Mouse (Mus musculus) embryonic facial prominence, embryonic 11.5 days (tissue): Measurements from ENCODE around the gene Bag5. TPM values are rescaled to one million over a fixed set of nuclear protein-coding genes. Genes with fewer than 3 reads are reported as not detected.
"Not testable (repeated sequence)": the region's sequence is repeated elsewhere in the genome, so short reads cannot be mapped to it uniquely, and the experiment has no call there.

ENCODE experiments used
- ATAC-seq: fragments of 200-750 bp; cut with Nextera tagmentation; replicated peaks from 2 replicates; pipeline ENCODE4 v1.8.0; 2017; ENCODE audit warnings: low read depth; ENCODE audit not compliant: insufficient number of reproducible peaks, low FRiP score, low TSS enrichment
- DNase-seq: peaks from one replicate; pipeline ENCODE4 v3.0.0-alpha.2; 2015; ENCODE audit warnings: low spot score
- H3K27ac ChIP-seq: fragments of 300-500 bp; sonication (generic); replicated peaks from 2 replicates; pipeline ENCODE4 v1.5.1; 2014; ENCODE audit warnings: mild to moderate bottlenecking, low read depth, low read length, control low read depth
- H3K27me3 ChIP-seq: fragments of 300-500 bp; sonication (generic); 2 replicates; pipeline ENCODE4 v1.6.1; 2014; ENCODE audit warnings: mild to moderate bottlenecking, low read length, moderate library complexity, mixed read lengths; ENCODE audit not compliant: control insufficient read depth, insufficient read depth
- H3K36me3 ChIP-seq: fragments of 300-500 bp; sonication (generic); replicated peaks from 2 replicates; pipeline ENCODE4 v1.6.1; 2014; ENCODE audit warnings: low read depth, mild to moderate bottlenecking, low read length, moderate library complexity, mixed read lengths; ENCODE audit not compliant: control insufficient read depth, insufficient read depth
- H3K4me1 ChIP-seq: fragments of 300-500 bp; sonication (generic); 2 replicates; pipeline ENCODE4 v1.6.1; 2014; ENCODE audit warnings: low read length, mixed read lengths; ENCODE audit not compliant: control insufficient read depth, insufficient read depth
- H3K4me2 ChIP-seq: fragments of 300-500 bp; sonication (generic); 2 replicates; pipeline ENCODE4 v1.6.1; 2014; ENCODE audit warnings: low read depth, mild to moderate bottlenecking, control low read depth, low read length, moderate library complexity
- H3K4me3 ChIP-seq: fragments of 300-500 bp; sonication (generic); 2 replicates; pipeline ENCODE4 v1.5.1; 2014; ENCODE audit warnings: low read depth, low read length, control low read depth
- H3K9ac ChIP-seq: fragments of 300-500 bp; sonication (generic); replicated peaks from 2 replicates; pipeline ENCODE4 v1.6.1; 2014; ENCODE audit warnings: mild to moderate bottlenecking, control low read depth, low read length
- H3K9me3 ChIP-seq: fragments of 300-500 bp; sonication (generic); replicated peaks from 2 replicates; pipeline ENCODE4 v1.6.1; 2016; ENCODE audit warnings: mild to moderate bottlenecking, low read length, inconsistent platforms, mixed read lengths; ENCODE audit not compliant: control insufficient read depth
- WGBS: fragments of 180-500 bp; shearing (Covaris S2); extraction: QIAGEN DNeasy Blood & Tissue Kit; methylation state at CpG from one replicate; pipeline ENCODE4 v1.1.7; 2014; 5-methylcytosine and 5-hydroxymethylcytosine counted together
- polyA plus RNA-seq: library from polyadenylated mRNA; unstranded; fragments of >200 nt; fragmentation: Nextera tagmentation; extraction: Ambion mirVana; gene quantifications from 2 replicates; pipeline ENCODE4 v1.2.1, GENCODE M21; 2014

Gene Bag5
- polyA plus RNA-seq, 1 experiment from 2014 or later: 56.8 TPM

- no peaks in the 10 kb centered on the region for H3K36me3 ChIP-seq
- no peak for ATAC-seq
- H3K27me3 ChIP-seq: no peaks in the 10 kb centered on the region
- H3K9me3 ChIP-seq: no peaks in the 10 kb centered on the region
- 69% methylated on average over 6 of the region's 6 CpGs for WGBS
- no peaks in the 10 kb centered on the region for H3K4me1 ChIP-seq
- DNase-seq: no peak
- no peak overlapping the region for H3K27ac ChIP-seq
- no peak overlapping the region for H3K4me3 ChIP-seq
- H3K9ac ChIP-seq: no peak overlapping the region
- H3K4me2 ChIP-seq: no peak overlapping the region
Measured at GRCm38 (mm10) chr12:111745274-111745673, 32.2 kb upstream of the Bag5 start.

- no peaks in the 10 kb centered on the region for H3K9me3 ChIP-seq
- ATAC-seq: no peak
- no peak overlapping the region for H3K9ac ChIP-seq
- H3K27me3 ChIP-seq: no peaks in the 10 kb centered on the region
- H3K4me3 ChIP-seq: no peak overlapping the region
- H3K4me2 ChIP-seq: no peak overlapping the region
- no peak overlapping the region for H3K27ac ChIP-seq
- H3K36me3 ChIP-seq: no peaks in the 10 kb centered on the region
- H3K4me1 ChIP-seq: no peaks in the 10 kb centered on the region
- WGBS: 88% methylated on average over 11 of the region's 11 CpGs
- no peak for DNase-seq
Measured at GRCm38 (mm10) chr12:111743981-111744423, 30.9 kb upstream of the Bag5 start.

- 63% methylated on average over 2 of the region's 2 CpGs for WGBS
Measured at GRCm38 (mm10) chr12:111743419-111743818, 30.4 kb upstream of the Bag5 start.

DNA sequence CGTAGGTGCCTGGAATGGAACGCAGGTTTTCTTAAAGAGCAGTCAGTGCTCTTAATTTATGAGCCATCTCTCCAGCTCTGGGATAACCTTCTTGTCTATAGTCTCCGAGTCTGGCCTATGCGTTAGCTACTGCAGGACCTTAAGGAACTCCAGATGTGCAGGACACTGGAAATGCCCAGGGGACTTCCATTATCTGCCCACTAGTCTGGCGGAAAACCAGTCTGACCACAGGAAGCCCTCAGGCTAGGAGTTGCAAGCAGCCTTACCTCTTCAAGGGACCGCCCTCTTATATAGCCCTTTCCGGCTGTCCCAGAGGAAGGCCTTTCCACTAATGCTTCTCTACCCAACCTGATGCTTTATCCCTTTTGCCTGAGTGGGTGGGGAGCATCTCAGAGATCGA lies 28.3 kb upstream of the Bag5 start:
- Histone ChIP-seq H3K4me1 (no peaks in the 10 kb centered on the region), H3K4me3 (no peak overlapping the region), H3K9ac (no peak overlapping the region), H3K9me3 (no peaks in the 10 kb centered on the region), H3K36me3 (no peaks in the 10 kb centered on the region), H3K4me2 (no peak overlapping the region), H3K27me3 (no peaks in the 10 kb centered on the region), H3K27ac (no peak overlapping the region)
- WGBS: 54% methylated on average over 8 of the region's 8 CpGs
- no peak for ATAC-seq
- DNase-seq: no peak

More at GRCm38 (mm10) chr12:111743419-111743818, 30.4 kb upstream of the Bag5 start:
- Histone ChIP-seq H3K9ac (no peak overlapping the region), H3K4me3 (no peak overlapping the region), H3K27me3 (no peaks in the 10 kb centered on the region), H3K36me3 (no peaks in the 10 kb centered on the region), H3K9me3 (no peaks in the 10 kb centered on the region), H3K4me1 (no peaks in the 10 kb centered on the region), H3K27ac (no peak overlapping the region), H3K4me2 (no peak overlapping the region)
- ATAC-seq (no peak), DNase-seq (no peak)

DNA sequence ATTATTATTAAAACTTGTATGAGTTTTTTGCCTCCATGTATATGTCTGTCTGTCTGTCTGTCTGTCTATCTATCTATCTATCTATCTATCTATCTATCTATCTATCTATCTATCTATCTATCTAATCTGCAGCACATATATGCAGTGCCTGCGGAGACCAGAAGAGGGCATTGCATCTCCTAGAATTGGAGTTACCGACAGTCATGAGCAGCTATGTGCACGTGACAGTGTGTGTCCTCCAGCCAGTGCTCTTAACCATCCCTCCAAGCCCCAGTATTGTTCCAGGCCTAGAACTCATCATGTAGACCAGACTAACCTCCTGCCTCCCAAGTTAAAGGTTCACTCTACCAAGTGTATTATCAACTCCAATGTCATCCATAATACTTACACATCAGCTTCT lies 25.7 kb upstream of the Bag5 start:
- ATAC-seq: no peak
- 7% methylated on average over 3 of the region's 3 CpGs for WGBS
- DNase-seq: peak; percentile 69

DNA sequence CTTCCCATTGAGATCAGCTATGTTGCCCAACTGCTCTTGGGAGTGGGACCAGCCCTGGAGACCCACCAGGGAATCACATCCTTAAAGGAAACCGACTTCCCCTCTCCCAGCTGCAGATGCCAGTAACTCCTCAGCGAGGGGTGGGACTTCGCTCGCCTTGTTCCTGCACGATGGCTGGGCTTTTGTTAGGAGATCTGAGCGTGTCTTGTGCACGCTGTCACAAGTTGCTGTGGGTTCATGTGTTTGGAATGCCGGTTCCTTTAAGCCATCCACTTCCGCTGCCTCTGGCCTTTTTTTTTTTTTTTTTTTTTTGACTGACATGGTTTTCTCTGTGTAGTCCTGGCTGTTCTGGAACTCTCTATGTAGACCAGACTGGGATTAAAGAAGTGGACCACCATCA lies 24.3 kb upstream of the Bag5 start:
- H3K36me3 ChIP-seq: no peaks in the 10 kb centered on the region
- 63% methylated on average over 9 of the region's 9 CpGs for WGBS
- no peaks in the 10 kb centered on the region for H3K9me3 ChIP-seq
- H3K4me3 ChIP-seq: no peak overlapping the region
- H3K27ac ChIP-seq: no peak overlapping the region
- DNase-seq: no peak
- H3K9ac ChIP-seq: no peak overlapping the region
- no peaks in the 10 kb centered on the region for H3K27me3 ChIP-seq
- ATAC-seq: no peak
- H3K4me1 ChIP-seq: no peaks in the 10 kb centered on the region
- H3K4me2 ChIP-seq: no peak overlapping the region

More for the DNA sequence above, 25.7 kb upstream of the Bag5 start:
- Histone ChIP-seq H3K9me3 (no peaks in the 10 kb centered on the region), H3K4me2 (no peak overlapping the region), H3K4me3 (no peak overlapping the region), H3K27me3 (no peaks in the 10 kb centered on the region), H3K4me1 (no peaks in the 10 kb centered on the region), H3K27ac (no peak overlapping the region), H3K9ac (no peak overlapping the region), H3K36me3 (no peaks in the 10 kb centered on the region)

DNA sequence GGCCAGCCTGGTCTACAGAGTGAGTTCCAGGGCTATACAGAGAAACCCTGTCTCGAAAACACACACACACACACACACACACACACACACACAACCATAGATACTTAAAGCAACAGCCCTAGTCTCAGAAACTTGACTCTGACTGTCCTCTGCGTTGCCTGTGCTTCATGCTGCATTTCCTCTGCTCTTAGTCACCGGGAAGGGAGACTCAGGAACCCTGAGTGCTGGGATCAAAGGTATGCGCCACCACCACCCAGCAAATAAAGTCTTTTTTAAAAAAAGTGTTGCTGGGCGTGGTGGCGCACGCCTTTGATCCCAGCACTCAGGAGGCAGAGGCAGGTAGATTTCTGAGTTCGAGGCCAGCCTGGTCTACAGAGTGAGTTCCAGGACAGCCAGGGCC lies 23.6 kb upstream of the Bag5 start:
- H3K4me2 ChIP-seq, ATAC-seq, H3K27me3 ChIP-seq, H3K9me3 ChIP-seq, H3K36me3 ChIP-seq, DNase-seq, H3K4me3 ChIP-seq, H3K27ac ChIP-seq, H3K4me1 ChIP-seq, H3K9ac ChIP-seq: not testable (repeated sequence)
- 86% methylated on average over 8 of the region's 8 CpGs for WGBS

- no peak for ATAC-seq
- Histone ChIP-seq H3K9ac (no peak overlapping the region), H3K27ac (no peak overlapping the region), H3K36me3 (no peaks in the 10 kb centered on the region), H3K4me2 (no peak overlapping the region), H3K9me3 (no peaks in the 10 kb centered on the region), H3K4me3 (no peak overlapping the region), H3K4me1 (no peaks in the 10 kb centered on the region), H3K27me3 (no peaks in the 10 kb centered on the region)
- 89% methylated on average over 3 of the region's 3 CpGs for WGBS
- DNase-seq: no peak
Measured at GRCm38 (mm10) chr12:111734912-111735311, 21.9 kb upstream of the Bag5 start.
